Mouse (Mus musculus) small intestine, adult 2 months (tissue): ENCODE data around the gene Fam222b. TPM values are rescaled to one million over a fixed set of nuclear protein-coding genes. Genes with fewer than 3 reads are reported as not detected.

ENCODE experiments used
- H3K27ac ChIP-seq: fragments of 200-500 bp; 2 replicates; pipeline ENCODE4 v1.5.1; 2012; ENCODE audit warnings: low read depth, low read length, control low read depth, inconsistent platforms; ENCODE audit not compliant: insufficient read depth
- H3K27me3 ChIP-seq: fragments of 200-500 bp; 2 replicates; pipeline ENCODE4 v1.6.1; 2012; ENCODE audit warnings: mild to moderate bottlenecking, moderate library complexity, low read length, inconsistent platforms; ENCODE audit not compliant: control insufficient read depth, insufficient read depth
- H3K36me3 ChIP-seq: fragments of 200-500 bp; 2 replicates; pipeline ENCODE4 v1.6.1; 2012; ENCODE audit warnings: mild to moderate bottlenecking, low read length, control low read depth, inconsistent platforms; ENCODE audit not compliant: control insufficient read depth, insufficient read depth
- H3K4me1 ChIP-seq: fragments of 200-500 bp; 2 replicates; pipeline ENCODE4 v1.6.1; 2012; ENCODE audit warnings: low read length, inconsistent platforms, mixed read lengths; ENCODE audit not compliant: control insufficient read depth, insufficient read depth, insufficient read length
- H3K4me3 ChIP-seq: fragments of 200-500 bp; 2 replicates; pipeline ENCODE4 v1.5.1; 2012; ENCODE audit warnings: low read depth, mild to moderate bottlenecking, control low read depth, inconsistent platforms, low read length, moderate library complexity
- CTCF ChIP-seq: fragments of 200-500 bp; IDR thresholded peaks from 2 replicates; pipeline ENCODE4 v1.5.1; 2012; ENCODE audit warnings: low read depth, mild to moderate bottlenecking, control low read depth, inconsistent platforms, low read length, moderate library complexity, mixed read lengths; ENCODE audit not compliant: insufficient replicate concordance, insufficient read length; ENCODE audit errors: extremely low read depth
- POLR2A ChIP-seq: fragments of 200-500 bp; IDR thresholded peaks from 2 replicates; pipeline ENCODE4 v1.6.1; 2012; ENCODE audit warnings: low read depth, mild to moderate bottlenecking, control low read depth, inconsistent platforms, low read length, moderate library complexity
- WGBS: fragments of 180-500 bp; shearing (Covaris S2); methylation state at CpG from one replicate; pipeline ENCODE4 v1.1.7; 2018; 5-methylcytosine and 5-hydroxymethylcytosine counted together
- polyA plus RNA-seq: library from polyadenylated mRNA; depleted of rRNA; stranded (reverse); fragments of >200 nt; gene quantifications from 2 replicates; pipeline ENCODE4 v1.2.3, GENCODE M21; 2012

The Fam222b gene
- polyA plus RNA-seq, 1 experiment: 29.2 TPM

DNA sequence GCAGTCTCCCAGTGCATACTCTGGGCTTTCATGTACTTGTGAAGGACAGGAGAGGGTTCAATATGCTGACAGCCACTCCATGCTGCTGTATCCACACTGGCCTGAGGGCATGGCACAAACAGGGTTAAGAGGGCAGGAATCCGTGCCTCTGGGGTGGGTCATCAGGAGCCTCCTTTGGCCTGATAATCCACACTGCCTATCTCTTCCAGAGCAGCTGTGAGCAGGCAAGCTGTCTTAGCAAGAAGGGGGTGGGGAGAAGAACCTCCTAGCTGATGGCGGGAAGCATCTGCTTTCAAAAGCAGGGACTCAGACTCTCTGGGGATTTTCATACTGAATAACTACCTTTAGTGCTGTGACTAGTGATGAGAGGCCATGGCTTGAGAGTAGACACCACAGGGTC is 28.6 kb upstream of the Fam222b start:
- H3K4me1 ChIP-seq: no peaks in the 10 kb centered on the region
- 51% methylated on average over 2 of the region's 2 CpGs for WGBS

DNA sequence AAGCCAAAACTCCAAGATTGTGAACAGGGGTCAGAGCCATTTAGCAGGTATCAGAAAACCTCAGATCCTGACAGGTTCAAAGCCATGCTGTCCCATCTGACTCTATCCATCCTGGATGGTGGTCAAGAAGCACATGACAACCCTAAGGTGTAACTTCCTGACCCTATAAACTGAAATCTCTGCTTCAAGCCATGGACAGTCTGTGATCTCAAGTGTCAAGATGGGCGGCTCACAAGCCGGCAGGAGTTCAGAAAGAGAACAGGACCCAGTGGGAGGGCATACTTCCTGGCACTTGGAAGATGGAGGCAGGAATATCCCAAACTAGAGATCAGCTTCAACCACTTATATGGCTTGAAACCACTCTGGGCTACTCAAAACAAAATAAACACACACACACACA is 27.8 kb upstream of the Fam222b start:
- Histone ChIP-seq H3K4me1 (no peaks in the 10 kb centered on the region), H3K4me3 (no peak overlapping the region), H3K27ac (no peak overlapping the region), H3K36me3 (no peaks in the 10 kb centered on the region), H3K27me3 (no peaks in the 10 kb centered on the region)
- no peak for TF ChIP-seq POLR2A
- no peak for TF ChIP-seq CTCF
- 77% methylated on average over 2 of the region's 2 CpGs for WGBS

More for the DNA sequence above, 28.6 kb upstream of the Fam222b start:
- Histone ChIP-seq H3K27me3 (no peaks in the 10 kb centered on the region), H3K4me3 (no peak overlapping the region), H3K36me3 (no peaks in the 10 kb centered on the region), H3K27ac (no peak overlapping the region)
- TF ChIP-seq POLR2A (no peak), CTCF (no peak)

DNA sequence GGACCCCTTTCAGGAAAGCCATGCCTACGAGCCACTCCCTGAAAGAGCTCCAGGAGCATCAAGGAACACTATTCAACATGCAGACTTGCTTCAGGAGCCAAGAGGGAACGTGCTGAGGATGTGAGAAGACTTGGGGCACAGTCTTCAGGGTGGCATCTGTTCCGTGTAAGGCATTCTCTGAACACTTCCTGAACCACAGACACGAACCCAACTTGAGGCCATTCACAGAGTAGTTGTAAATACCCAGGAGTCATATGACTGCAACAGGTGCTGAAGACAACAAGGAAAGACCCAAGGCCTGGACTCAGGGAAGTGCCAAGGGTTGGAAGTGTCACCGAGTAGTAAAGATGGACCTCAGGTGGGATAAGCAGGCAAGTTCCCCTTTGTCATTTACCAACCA is 26.9 kb upstream of the Fam222b start:
- TF ChIP-seq POLR2A (no peak), CTCF (no peak)
- 35% methylated on average over 5 of the region's 5 CpGs for WGBS
- H3K36me3 ChIP-seq: no peaks in the 10 kb centered on the region
- no peaks in the 10 kb centered on the region for H3K4me1 ChIP-seq
- H3K4me3 ChIP-seq: no peak overlapping the region
- no peaks in the 10 kb centered on the region for H3K27me3 ChIP-seq
- H3K27ac ChIP-seq: no peak overlapping the region

DNA sequence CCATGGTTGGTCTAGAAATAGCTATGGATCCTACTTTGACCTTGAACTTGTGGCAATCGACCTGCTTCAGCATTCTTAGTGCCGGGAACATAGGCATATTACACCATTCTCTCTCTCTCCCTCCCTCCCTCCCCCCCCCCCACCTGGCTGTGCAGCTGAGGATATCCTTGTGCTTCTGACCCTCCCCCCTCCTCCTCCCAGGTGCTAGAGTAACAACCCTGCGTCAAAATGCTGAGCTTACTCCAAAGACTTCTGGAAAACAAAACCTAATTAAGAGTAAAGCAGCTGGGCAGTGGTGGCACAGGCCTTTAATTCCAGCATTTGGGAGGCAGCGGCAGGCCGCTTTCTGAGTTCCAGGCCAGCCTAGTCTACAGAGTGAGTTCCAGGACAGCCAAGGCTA is 25.3 kb upstream of the Fam222b start:
- Histone ChIP-seq H3K4me3 (no peak overlapping the region), H3K4me1 (no peaks in the 10 kb centered on the region)

DNA sequence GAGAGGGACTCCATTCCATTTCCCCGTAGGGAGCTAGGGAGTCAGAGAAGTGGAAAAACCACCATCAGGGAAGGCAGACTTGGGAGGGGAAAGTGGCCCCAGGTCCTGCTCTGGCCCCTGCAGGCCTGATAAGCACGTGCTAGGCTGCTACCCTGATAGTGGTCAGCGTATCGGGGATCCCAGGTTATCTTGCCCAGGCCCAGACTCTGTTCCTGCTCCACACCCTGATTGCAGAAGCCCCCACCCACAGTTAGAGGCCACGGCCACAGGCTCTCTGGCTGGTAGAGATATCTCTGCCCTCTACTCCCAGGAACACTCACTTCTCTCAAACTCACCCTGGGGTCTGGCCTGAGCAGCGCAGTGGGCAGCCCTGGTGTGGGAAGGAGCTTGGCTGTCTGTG is 24.8 kb upstream of the Fam222b start:
- TF ChIP-seq POLR2A (no peak), CTCF (no peak)

More for the DNA sequence above, 25.3 kb upstream of the Fam222b start:
- 80% methylated on average over 5 of the region's 5 CpGs for WGBS
- TF ChIP-seq CTCF (no peak), POLR2A (no peak)
- H3K27me3 ChIP-seq: no peaks in the 10 kb centered on the region
- H3K36me3 ChIP-seq: peaks cover 7% of the 10 kb centered on the region
- no peak overlapping the region for H3K27ac ChIP-seq

DNA sequence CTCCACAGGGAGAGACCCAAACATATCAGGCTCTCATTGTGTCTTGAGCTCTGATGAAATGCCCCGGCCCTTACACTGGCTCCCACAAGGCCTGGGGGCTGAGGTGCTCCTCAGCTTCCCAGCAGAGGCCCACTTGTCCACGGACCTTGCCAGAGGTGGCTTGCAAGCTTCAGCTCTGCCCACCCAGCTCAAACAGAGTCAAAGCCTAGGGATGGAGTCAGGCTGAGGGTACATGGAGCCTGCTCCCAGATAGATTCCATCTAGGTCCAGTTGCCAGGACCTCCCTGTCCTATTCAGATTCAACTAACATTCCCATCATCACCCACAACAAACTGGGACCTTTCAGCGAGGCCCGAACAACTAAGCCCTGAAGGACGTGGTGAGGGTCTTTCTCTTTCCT is 22.5 kb upstream of the Fam222b start:
- Histone ChIP-seq H3K27me3 (no peaks in the 10 kb centered on the region), H3K4me1 (no peaks in the 10 kb centered on the region), H3K36me3 (peaks cover 24% of the 10 kb centered on the region), H3K27ac (no peak overlapping the region), H3K4me3 (no peak overlapping the region)
- TF ChIP-seq POLR2A (no peak), CTCF (no peak)
- WGBS: 91% methylated on average over 5 of the region's 5 CpGs

More for the DNA sequence above, 24.8 kb upstream of the Fam222b start:
- Histone ChIP-seq H3K27me3 (no peaks in the 10 kb centered on the region), H3K4me3 (no peak overlapping the region), H3K36me3 (peaks cover 12% of the 10 kb centered on the region), H3K4me1 (no peaks in the 10 kb centered on the region), H3K27ac (no peak overlapping the region)
- 87% methylated on average over 6 of the region's 6 CpGs for WGBS

DNA sequence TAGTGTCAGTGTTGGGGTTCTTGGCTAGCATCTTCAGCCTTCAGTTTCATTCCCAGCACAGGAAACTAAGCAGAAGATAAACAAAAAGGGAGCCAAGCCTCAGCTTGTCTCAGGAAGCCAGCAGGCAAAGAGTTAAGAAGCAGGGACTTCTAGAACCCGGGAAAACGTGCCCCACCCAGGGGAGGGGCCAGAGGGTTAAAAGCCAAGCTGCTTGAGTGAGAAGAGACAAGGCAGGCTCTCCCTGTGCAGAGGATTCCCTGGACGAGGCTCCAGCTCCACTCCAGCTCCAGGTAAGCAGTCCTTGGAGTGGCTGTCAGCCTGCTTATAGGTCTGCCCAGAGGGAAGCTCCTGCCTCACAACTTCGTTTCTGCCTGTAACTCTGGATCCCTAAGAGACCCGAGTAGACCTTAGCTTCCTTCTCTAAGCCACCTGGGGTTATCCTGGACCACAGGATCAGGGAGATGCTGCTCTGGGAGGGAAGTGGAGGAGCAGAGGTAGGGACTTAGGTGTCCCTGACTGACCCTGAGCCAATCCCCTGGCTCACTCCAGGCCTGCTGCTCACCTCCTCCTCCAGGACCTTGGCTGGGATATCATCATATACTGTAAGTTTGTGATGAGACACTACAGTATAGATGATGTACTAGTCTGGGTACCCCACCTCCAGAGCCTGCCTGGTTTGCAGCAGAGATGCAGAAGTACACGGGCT is 21.9 kb upstream of the Fam222b start:
- H3K27me3 ChIP-seq: no peaks in the 10 kb centered on the region
- no peaks in the 10 kb centered on the region for H3K4me1 ChIP-seq
- H3K4me3 ChIP-seq: no peak overlapping the region
- no peak for TF ChIP-seq POLR2A
- TF ChIP-seq CTCF: no peak
- no peak overlapping the region for H3K27ac ChIP-seq
- peaks cover 26% of the 10 kb centered on the region for H3K36me3 ChIP-seq
- WGBS: 34% methylated on average over 6 of the region's 6 CpGs
